Mouse (Mus musculus) ES-Bruce4 (cell line): ENCODE results near the gene Hist1h2ac.

Experiments
- CTCF ChIP-seq: IDR thresholded peaks from one replicate; pipeline ENCODE4 v1.8.1; 2011; ENCODE audit warnings: low read depth, low read length
- POLR2A ChIP-seq: IDR thresholded peaks from one replicate; pipeline ENCODE4 v1.8.1; 2011; ENCODE audit warnings: low read length; ENCODE audit not compliant: insufficient read depth

- TF ChIP-seq POLR2A (no peak), CTCF (no peak)
Observed at GRCm38 (mm10) chr13:23682623-23682946, 1.2 kb downstream of the Hist1h2ac start.
